Mouse (Mus musculus) ES-Bruce4 (cell line): ENCODE results near the gene Rnf130. TPM values are rescaled to one million over a fixed set of nuclear protein-coding genes. Genes with fewer than 3 reads are reported as not detected.
A peak's percentile ranks its signal among the peaks of the same experiment; 100 is the strongest.

Experiments used
- H3K27ac ChIP-seq: 2 replicates; pipeline ENCODE4 v1.5.1; 2012; ENCODE audit warnings: low read length, inconsistent platforms; ENCODE audit not compliant: insufficient read depth
- H3K27me3 ChIP-seq: 2 replicates; pipeline ENCODE4 v1.6.1; 2012; ENCODE audit warnings: mild to moderate bottlenecking, low read length, inconsistent platforms; ENCODE audit not compliant: control insufficient read depth, poor library complexity, insufficient read depth, severe bottlenecking
- H3K36me3 ChIP-seq: 2 replicates; pipeline ENCODE4 v1.6.1; 2012; ENCODE audit warnings: inconsistent platforms, mild to moderate bottlenecking, low read length, moderate library complexity; ENCODE audit not compliant: control insufficient read depth, poor library complexity, insufficient read depth, severe bottlenecking
- H3K4me1 ChIP-seq: one replicate; pipeline ENCODE4 v1.8.1; 2011; ENCODE audit warnings: low read length; ENCODE audit not compliant: control insufficient read depth, insufficient read depth
- H3K4me3 ChIP-seq: 2 replicates; pipeline ENCODE4 v1.5.1; 2011; ENCODE audit warnings: low read depth, mild to moderate bottlenecking, low read length
- H3K9ac ChIP-seq: 2 replicates; pipeline ENCODE4 v1.6.1; 2012; ENCODE audit warnings: low read depth, mild to moderate bottlenecking, inconsistent platforms; ENCODE audit not compliant: poor library complexity, severe bottlenecking
- H3K9me3 ChIP-seq: replicated peaks from 2 replicates; pipeline ENCODE4 v1.6.1; 2012; ENCODE audit warnings: mild to moderate bottlenecking, low read length, inconsistent platforms; ENCODE audit not compliant: control insufficient read depth, poor library complexity, insufficient read depth, severe bottlenecking
- CTCF ChIP-seq: IDR thresholded peaks from one replicate; pipeline ENCODE4 v1.8.1; 2011; ENCODE audit warnings: low read depth, low read length
- EP300 ChIP-seq: IDR thresholded peaks from 2 replicates; pipeline ENCODE4 v1.6.1; 2011; ENCODE audit warnings: low read depth, low read length; ENCODE audit not compliant: insufficient read depth
- POLR2A ChIP-seq: IDR thresholded peaks from one replicate; pipeline ENCODE4 v1.8.1; 2011; ENCODE audit warnings: low read length; ENCODE audit not compliant: insufficient read depth
- polyA plus RNA-seq: library from polyadenylated mRNA; stranded (reverse); fragments of >200 nt; gene quantifications from 2 replicates; pipeline ENCODE4 v1.2.4, GENCODE M21; 2011; ENCODE audit warnings: low read depth; ENCODE audit not compliant: missing spikeins, insufficient read depth, insufficient read length

The Rnf130 gene
- polyA plus RNA-seq, result 21.8 and 22.1 TPM in 2 replicates

- TF ChIP-seq EP300 (no peak), POLR2A (no peak), CTCF (no peak)
- no peaks in the 10 kb centered on the region for H3K36me3 ChIP-seq
- no peak within 1 kb of the TSS for H3K27ac ChIP-seq
Observed at GRCm38 (mm10) chr11:50024833-50025720, at the start of gene Rnf130. TSS of gene Rnf130 (plus strand) at chr11:50025346.

GRCm38 (mm10) chr11:49977963-49978568 is 47.1 kb upstream of the Rnf130 start:
- Histone ChIP-seq H3K27me3 (no peaks in the 10 kb centered on the region), H3K9me3 (no peaks in the 10 kb centered on the region), H3K27ac (no peak overlapping the region), H3K4me3 (no peak overlapping the region), H3K4me1 (no peaks in the 10 kb centered on the region), H3K9ac (no peak overlapping the region), H3K36me3 (no peaks in the 10 kb centered on the region)
- TF ChIP-seq CTCF (no peak), POLR2A (no peak), EP300 (no peak)

More at GRCm38 (mm10) chr11:50024833-50025720, at the start of gene Rnf130:
- peak within 1 kb of the TSS; percentile 92 for H3K9ac ChIP-seq
- no peaks in the 10 kb centered on the region for H3K4me1 ChIP-seq
- peak within 1 kb of the TSS; percentile 88 for H3K4me3 ChIP-seq
- no peaks in the 10 kb centered on the region for H3K9me3 ChIP-seq
- peaks cover 29% of the 10 kb centered on the region for H3K27me3 ChIP-seq

- Histone ChIP-seq H3K27ac (no peak overlapping the region), H3K9ac (no peak overlapping the region), H3K36me3 (no peaks in the 10 kb centered on the region), H3K4me1 (no peaks in the 10 kb centered on the region), H3K4me3 (no peak overlapping the region), H3K9me3 (no peaks in the 10 kb centered on the region), H3K27me3 (no peaks in the 10 kb centered on the region)
- TF ChIP-seq CTCF (no peak), EP300 (no peak), POLR2A (no peak)
Observed at GRCm38 (mm10) chr11:49978935-49979334, 46.2 kb upstream of the Rnf130 start.

GRCm38 (mm10) chr11:49980681-49981235 is 44.4 kb upstream of the Rnf130 start:
- Histone ChIP-seq H3K27ac (no peak overlapping the region), H3K9me3 (no peaks in the 10 kb centered on the region), H3K27me3 (no peaks in the 10 kb centered on the region), H3K4me3 (no peak overlapping the region), H3K36me3 (no peaks in the 10 kb centered on the region), H3K9ac (no peak overlapping the region), H3K4me1 (no peaks in the 10 kb centered on the region)
- TF ChIP-seq CTCF (no peak), EP300 (no peak)

GRCm38 (mm10) chr11:49981321-49981963 is 43.7 kb upstream of the Rnf130 start:
- H3K9me3 ChIP-seq, result no peaks in the 10 kb centered on the region
- no peaks in the 10 kb centered on the region for H3K36me3 ChIP-seq
- no peaks in the 10 kb centered on the region for H3K27me3 ChIP-seq
- TF ChIP-seq EP300 (no peak), CTCF (no peak), POLR2A (no peak)
- H3K9ac ChIP-seq, result no peak overlapping the region
- H3K4me1 ChIP-seq, result no peaks in the 10 kb centered on the region
- H3K27ac ChIP-seq, result no peak overlapping the region
- no peak overlapping the region for H3K4me3 ChIP-seq
